Mouse (Mus musculus): ENCODE data around the gene Gm12216. TPM values are rescaled to one million over a fixed set of nuclear protein-coding genes. Genes with fewer than 3 reads are reported as not detected.

Gm12216 gene
- polyA plus RNA-seq, 1 experiment from 2014 or later: 0.79 TPM

- Histone ChIP-seq H3K9me3 (replicated peaks) (no peaks in the 10 kb centered on the region), H3K9ac (replicated peaks) (no peak overlapping the region), H3K4me2 (no peak overlapping the region), H3K27me3 (replicated peaks) (no peaks in the 10 kb centered on the region), H3K36me3 (no peaks in the 10 kb centered on the region), H3K27ac (replicated peaks) (no peak overlapping the region), H3K4me3 (replicated peaks) (no peak overlapping the region), H3K4me1 (no peaks in the 10 kb centered on the region)
- ATAC-seq (ENCODE audit: low FRiP score): no peak
- WGBS: 92% methylated on average over 2 of the region's 2 CpGs
These were observed 113.8 kb downstream of the Gm12216 start for GRCm38 (mm10) chr11:53745260-53745659.

- no peak overlapping the region for H3K27ac ChIP-seq (replicated peaks)
- H3K4me1 ChIP-seq: no peaks in the 10 kb centered on the region
- ATAC-seq (ENCODE audit: low FRiP score): no peak
- H3K36me3 ChIP-seq: no peaks in the 10 kb centered on the region
- no peaks in the 10 kb centered on the region for H3K27me3 ChIP-seq (replicated peaks)
- no peak overlapping the region for H3K4me3 ChIP-seq (replicated peaks)
- H3K4me2 ChIP-seq: no peak overlapping the region
- H3K9me3 ChIP-seq (replicated peaks): no peaks in the 10 kb centered on the region
- 50% methylated on average over 5 of the region's 5 CpGs for WGBS
- H3K9ac ChIP-seq (replicated peaks): no peak overlapping the region
These were observed 116.7 kb downstream of the Gm12216 start for GRCm38 (mm10) chr11:53742353-53742752.

GRCm38 (mm10) chr11:53737573-53737946 is 121.5 kb downstream of the Gm12216 start:
- H3K9ac ChIP-seq (replicated peaks): no peak overlapping the region
- H3K27me3 ChIP-seq (replicated peaks): no peaks in the 10 kb centered on the region
- no peak overlapping the region for H3K4me2 ChIP-seq
- H3K27ac ChIP-seq (replicated peaks): no peak overlapping the region
- WGBS: 36% methylated on average over 6 of the region's 6 CpGs
- no peak overlapping the region for H3K4me3 ChIP-seq (replicated peaks)
- H3K4me1 ChIP-seq: 0 out of 2 replicates have a peak, but pooled peaks cover 5% of the 10 kb centered on the region
- peak; percentile 35; the same call in 1 of the 2 replicates for ATAC-seq (ENCODE audit: low FRiP score)
- no peaks in the 10 kb centered on the region for H3K36me3 ChIP-seq
- no peaks in the 10 kb centered on the region for H3K9me3 ChIP-seq (replicated peaks)

- ATAC-seq (ENCODE audit: low FRiP score): peak; percentile 55
These were observed 122.1 kb downstream of the Gm12216 start for GRCm38 (mm10) chr11:53736771-53737572.

GRCm38 (mm10) chr11:53735682-53736245 is 123.3 kb downstream of the Gm12216 start:
- no peak overlapping the region for H3K27ac ChIP-seq (replicated peaks)
- 19% methylated on average over 17 of the region's 17 CpGs for WGBS
- H3K4me3 ChIP-seq (replicated peaks): 0 out of 2 replicates have a peak overlapping the region, but pooled peaks have one; percentile 12
- H3K27me3 ChIP-seq (replicated peaks): no peaks in the 10 kb centered on the region
- H3K4me1 ChIP-seq: 0 out of 2 replicates have a peak, but pooled peaks cover 5% of the 10 kb centered on the region
- no peaks in the 10 kb centered on the region for H3K9me3 ChIP-seq (replicated peaks)
- peak; percentile 83; the same call in 1 of the 2 replicates for ATAC-seq (ENCODE audit: low FRiP score)
- H3K9ac ChIP-seq (replicated peaks): no peak overlapping the region
- H3K36me3 ChIP-seq: no peaks in the 10 kb centered on the region
- peak overlapping the region; percentile 46 for H3K4me2 ChIP-seq

More at GRCm38 (mm10) chr11:53736771-53737572, 122.1 kb downstream of the Gm12216 start:
- Histone ChIP-seq H3K4me3 (replicated peaks) (no peak overlapping the region), H3K9ac (replicated peaks) (no peak overlapping the region), H3K4me2 (no peak overlapping the region), H3K9me3 (replicated peaks) (no peaks in the 10 kb centered on the region), H3K36me3 (no peaks in the 10 kb centered on the region), H3K27me3 (replicated peaks) (no peaks in the 10 kb centered on the region), H3K27ac (replicated peaks) (no peak overlapping the region), H3K4me1 (0 out of 2 replicates have a peak, but pooled peaks cover 5% of the 10 kb centered on the region)
- 45% methylated on average over 14 of the region's 14 CpGs for WGBS

- H3K27ac ChIP-seq (replicated peaks): no peak overlapping the region
- no peak overlapping the region for H3K9ac ChIP-seq (replicated peaks)
- 71% methylated on average over 18 of the region's 18 CpGs for WGBS
- no peaks in the 10 kb centered on the region for H3K9me3 ChIP-seq (replicated peaks)
- H3K27me3 ChIP-seq (replicated peaks): no peaks in the 10 kb centered on the region
- H3K4me3 ChIP-seq (replicated peaks): no peak overlapping the region
- ATAC-seq (ENCODE audit: low FRiP score): no peak
- peak overlapping the region; percentile 46 for H3K4me2 ChIP-seq
- H3K36me3 ChIP-seq: no peaks in the 10 kb centered on the region
- H3K4me1 ChIP-seq: 0 out of 2 replicates have a peak, but pooled peaks cover 5% of the 10 kb centered on the region
These were observed 123.9 kb downstream of the Gm12216 start for GRCm38 (mm10) chr11:53734970-53735681.

GRCm38 (mm10) chr11:53734431-53734830 is 124.6 kb downstream of the Gm12216 start:
- Histone ChIP-seq H3K27me3 (replicated peaks) (no peaks in the 10 kb centered on the region), H3K27ac (replicated peaks) (no peak overlapping the region), H3K4me2 (no peak overlapping the region), H3K9ac (replicated peaks) (no peak overlapping the region), H3K4me3 (replicated peaks) (no peak overlapping the region), H3K36me3 (no peaks in the 10 kb centered on the region), H3K9me3 (replicated peaks) (no peaks in the 10 kb centered on the region), H3K4me1 (0 out of 2 replicates have a peak, but pooled peaks cover 5% of the 10 kb centered on the region)
- no peak for ATAC-seq (ENCODE audit: low FRiP score)
- 89% methylated on average over 2 of the region's 2 CpGs for WGBS

- H3K4me1 ChIP-seq: 0 out of 2 replicates have a peak, but pooled peaks cover 5% of the 10 kb centered on the region
- H3K9me3 ChIP-seq (replicated peaks): no peaks in the 10 kb centered on the region
- no peak for ATAC-seq (ENCODE audit: low FRiP score)
- no peak overlapping the region for H3K4me2 ChIP-seq
- WGBS: 91% methylated on average over 7 of the region's 7 CpGs
- no peak overlapping the region for H3K9ac ChIP-seq (replicated peaks)
- no peaks in the 10 kb centered on the region for H3K36me3 ChIP-seq
- no peak overlapping the region for H3K4me3 ChIP-seq (replicated peaks)
- H3K27ac ChIP-seq (replicated peaks): no peak overlapping the region
- H3K27me3 ChIP-seq (replicated peaks): no peaks in the 10 kb centered on the region
These were observed 125.2 kb downstream of the Gm12216 start for GRCm38 (mm10) chr11:53733824-53734223.

Small RNA genes within 50 kb of the gene (microRNA-seq; reads per million reads assigned to microRNA genes)
- not detected for gene Mir7671

Other genes with a start within 250 kb of the Gm12216 start
- gene Il4, start 240.6 kb downstream of the Gm12216 start, polyA plus RNA-seq (2015; fragmentation: Nextera tagmentation; extraction: Ambion mirVana): 5.0 and 5.4 TPM in 2 replicates
- 0.20 TPM in 1 of 2 replicates, not detected in the other for gene Il13, start 224.6 kb downstream of the Gm12216 start, polyA plus RNA-seq (2015; fragmentation: Nextera tagmentation; extraction: Ambion mirVana)
- 12.1 and 19.1 TPM in 2 replicates for gene Rad50, start 151.9 kb downstream of the Gm12216 start, polyA plus RNA-seq (2015; fragmentation: Nextera tagmentation; extraction: Ambion mirVana)
- gene Il5, start 138.5 kb downstream of the Gm12216 start, polyA plus RNA-seq (2015; fragmentation: Nextera tagmentation; extraction: Ambion mirVana): 0.15 TPM in 1 of 2 replicates, not detected in the other
- gene Irf1, start 89.2 kb downstream of the Gm12216 start, polyA plus RNA-seq (2015; fragmentation: Nextera tagmentation; extraction: Ambion mirVana): 3.9 and 23.3 TPM in 2 replicates
- gene Gm17334, start 86.1 kb downstream of the Gm12216 start, polyA plus RNA-seq (2015; fragmentation: Nextera tagmentation; extraction: Ambion mirVana): 0.34 TPM in 1 of 2 replicates, not detected in the other
- gene Slc22a5, start 32.4 kb upstream of the Gm12216 start, polyA plus RNA-seq (2015; fragmentation: Nextera tagmentation; extraction: Ambion mirVana): 8.6 and 10.6 TPM in 2 replicates
- gene Slc22a21, start 121.1 kb upstream of the Gm12216 start, polyA plus RNA-seq (2015; fragmentation: Nextera tagmentation; extraction: Ambion mirVana): 4.5 and 4.7 TPM in 2 replicates
- gene Slc22a4, start 168.8 kb upstream of the Gm12216 start, polyA plus RNA-seq (2015; fragmentation: Nextera tagmentation; extraction: Ambion mirVana): 5.9 TPM in 2 replicates
- 34.4 and 45.7 TPM in 2 replicates for gene Pdlim4, start 209.8 kb upstream of the Gm12216 start, polyA plus RNA-seq (2015; fragmentation: Nextera tagmentation; extraction: Ambion mirVana)
- 16.7 and 18.5 TPM in 2 replicates for gene P4ha2, start 240.8 kb upstream of the Gm12216 start, polyA plus RNA-seq (2015; fragmentation: Nextera tagmentation; extraction: Ambion mirVana)